Mouse (Mus musculus) heart, adult 9 months (tissue): ENCODE data around the gene Bicc1.
A peak's percentile ranks its signal among the peaks of the same experiment; 100 is the strongest.

Source experiments
- DNase-seq, 2 experiments: peaks; one replicate each; pipeline ENCODE4 v3.0.0; 2022; ENCODE audit warnings: low spot score in 2 of 2

Gene Bicc1

DNA sequence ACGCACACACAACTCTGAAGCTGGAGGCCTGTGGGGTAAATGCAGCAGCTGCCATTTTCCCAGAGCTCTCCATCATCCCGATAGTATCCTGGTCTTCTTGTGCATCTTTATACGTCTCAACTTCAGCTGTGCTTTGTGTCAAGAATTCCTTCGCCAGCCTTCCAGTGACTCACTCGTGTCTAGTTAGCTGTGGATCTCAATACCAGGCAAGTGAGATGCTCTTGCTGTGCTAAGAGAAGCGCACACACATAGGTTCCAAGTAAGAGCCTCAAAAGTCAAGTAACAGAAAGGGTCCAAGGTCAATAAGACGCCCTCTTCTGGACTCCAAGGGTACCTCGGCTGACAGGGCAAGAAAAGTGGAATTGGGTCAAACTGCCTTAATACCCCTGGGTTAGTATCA, 37.0 kb downstream of the Bicc1 start:
- no peak for DNase-seq

DNA sequence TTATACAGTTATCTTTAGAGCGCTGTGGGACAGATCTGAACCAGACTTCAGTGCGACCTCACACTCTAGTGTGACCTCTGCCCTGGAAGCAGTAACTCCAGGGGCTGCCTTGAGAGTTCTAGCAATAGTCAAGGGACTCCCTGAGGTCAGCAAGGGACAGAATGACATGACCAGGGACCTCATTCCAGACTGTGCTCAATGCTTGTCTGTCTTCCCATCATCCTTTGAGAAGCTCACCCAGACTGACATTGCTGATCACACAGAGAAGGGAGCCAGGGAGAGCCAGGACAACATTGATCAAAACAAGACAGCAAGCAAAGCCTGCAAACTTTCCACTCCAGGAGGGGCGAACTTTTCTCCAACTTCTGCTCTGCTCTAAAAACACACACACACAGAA, 38.7 kb downstream of the Bicc1 start:
- peak; percentile 33 to 40 for DNase-seq

DNA sequence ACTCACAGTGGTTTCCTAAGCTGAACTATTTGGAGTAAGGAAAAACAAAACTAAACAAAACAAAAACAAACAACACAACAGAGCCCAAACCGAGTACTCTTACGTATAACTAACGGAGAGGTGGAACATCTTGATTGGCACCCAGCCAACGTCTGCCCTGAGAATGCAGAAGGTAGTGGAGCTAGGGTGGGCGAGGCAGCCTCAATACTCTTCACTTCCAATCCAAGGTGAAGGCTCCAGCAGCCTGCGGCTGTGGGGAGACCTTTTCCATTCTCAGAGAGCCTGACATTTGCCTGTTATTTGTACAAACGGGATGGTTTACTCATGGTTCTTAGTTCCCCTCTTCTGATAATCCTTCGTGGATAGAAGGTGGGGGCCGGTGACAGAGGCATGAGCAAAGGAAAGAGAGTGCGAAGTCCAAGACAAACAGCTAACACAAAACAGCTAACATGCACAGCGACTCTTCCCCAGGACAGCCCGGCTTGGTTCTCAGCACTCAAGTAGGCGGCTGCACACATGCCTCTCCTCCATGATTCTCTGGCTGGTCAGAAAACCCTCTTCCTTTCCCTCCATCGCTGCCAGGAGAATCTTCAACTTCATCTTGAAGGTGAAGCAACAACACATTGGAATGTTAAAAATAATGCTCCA, 39.3 kb downstream of the Bicc1 start:
- no peak for DNase-seq

DNA sequence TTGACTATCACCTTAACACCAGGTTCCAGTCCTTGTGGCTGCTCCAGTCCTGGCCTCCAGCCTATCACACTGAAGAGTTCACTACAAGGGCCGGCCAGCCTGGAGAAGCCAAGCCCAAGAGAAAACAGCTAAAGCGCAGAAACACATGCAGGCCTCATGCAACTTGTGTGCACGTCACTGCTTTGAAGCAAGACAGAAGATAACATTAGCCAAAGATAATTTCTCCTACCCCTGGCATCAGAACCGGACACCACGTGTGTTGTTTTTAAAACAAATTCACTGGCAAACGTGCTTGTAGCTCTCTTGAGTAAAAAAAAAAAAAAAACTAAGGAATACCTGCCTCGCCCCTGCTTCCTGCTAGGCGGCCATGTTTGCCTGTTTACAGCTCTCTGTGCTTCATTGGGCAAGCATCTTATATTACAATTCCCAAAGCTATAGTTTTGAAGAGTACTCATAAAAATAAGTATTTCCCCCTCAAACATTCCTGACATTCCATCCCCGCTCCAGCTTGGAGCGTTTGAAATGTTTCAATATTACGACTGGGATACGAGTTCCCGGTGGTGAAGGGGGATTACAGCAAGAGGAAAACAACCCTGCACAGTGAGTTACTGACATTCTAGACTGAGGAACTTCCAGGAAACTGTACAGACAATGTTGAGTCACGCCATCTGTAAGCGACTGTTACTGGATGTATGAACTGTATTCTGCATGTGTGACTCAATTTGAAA, 40.2 kb downstream of the Bicc1 start:
- peak; percentile 33 to 41 for DNase-seq

DNA sequence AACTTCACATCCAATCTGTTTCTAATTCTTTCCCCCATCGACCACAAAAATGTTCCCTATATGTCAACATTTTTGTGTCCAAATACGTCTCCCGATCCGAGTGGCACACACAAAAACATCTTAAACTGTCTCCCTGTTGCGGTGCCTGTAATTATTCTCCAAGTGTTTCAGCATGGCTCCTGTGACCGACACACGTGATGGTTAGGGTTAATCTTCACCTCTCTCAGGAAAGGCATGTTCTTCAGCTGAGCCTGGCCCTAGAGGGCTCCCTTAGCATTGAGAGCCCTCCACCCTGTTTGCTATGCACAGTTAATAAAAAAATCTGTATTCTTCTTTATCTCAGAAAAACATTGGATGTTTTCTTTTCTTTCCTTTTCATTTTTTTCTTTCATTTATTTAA, 41.7 kb downstream of the Bicc1 start:
- no peak for DNase-seq

DNA sequence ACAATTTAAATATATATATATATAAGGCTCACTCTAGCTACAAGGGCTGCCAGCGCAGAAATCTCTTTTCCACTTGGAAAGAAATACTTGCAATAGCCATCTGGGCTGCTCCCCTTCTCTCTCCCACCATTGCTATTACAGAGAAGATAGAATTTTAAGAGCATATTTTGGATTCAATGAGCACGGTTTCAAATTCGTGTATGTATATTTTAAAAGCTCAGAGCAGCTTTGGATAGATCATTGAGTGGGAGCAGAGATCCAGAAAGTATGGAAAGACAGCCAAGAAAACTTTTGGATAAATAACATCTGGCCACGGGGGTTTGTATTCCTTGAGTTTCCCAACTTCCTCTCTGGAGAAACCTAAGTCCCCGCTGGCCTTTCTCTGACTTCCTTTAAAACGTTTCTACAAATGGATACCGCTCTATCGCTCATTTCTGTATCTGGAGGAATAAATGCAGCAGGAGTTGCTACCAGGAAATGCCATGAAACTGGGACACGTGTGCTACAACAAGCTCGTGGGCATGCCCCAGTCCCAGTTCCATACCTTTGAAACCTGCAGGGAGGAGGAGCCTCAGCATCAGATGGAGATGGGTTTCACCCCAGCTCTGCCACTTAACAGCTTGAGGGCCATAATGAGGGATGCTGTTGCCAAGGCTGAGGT, 45.1 kb downstream of the Bicc1 start:
- DNase-seq, result peak; percentile 41 to 67

DNA sequence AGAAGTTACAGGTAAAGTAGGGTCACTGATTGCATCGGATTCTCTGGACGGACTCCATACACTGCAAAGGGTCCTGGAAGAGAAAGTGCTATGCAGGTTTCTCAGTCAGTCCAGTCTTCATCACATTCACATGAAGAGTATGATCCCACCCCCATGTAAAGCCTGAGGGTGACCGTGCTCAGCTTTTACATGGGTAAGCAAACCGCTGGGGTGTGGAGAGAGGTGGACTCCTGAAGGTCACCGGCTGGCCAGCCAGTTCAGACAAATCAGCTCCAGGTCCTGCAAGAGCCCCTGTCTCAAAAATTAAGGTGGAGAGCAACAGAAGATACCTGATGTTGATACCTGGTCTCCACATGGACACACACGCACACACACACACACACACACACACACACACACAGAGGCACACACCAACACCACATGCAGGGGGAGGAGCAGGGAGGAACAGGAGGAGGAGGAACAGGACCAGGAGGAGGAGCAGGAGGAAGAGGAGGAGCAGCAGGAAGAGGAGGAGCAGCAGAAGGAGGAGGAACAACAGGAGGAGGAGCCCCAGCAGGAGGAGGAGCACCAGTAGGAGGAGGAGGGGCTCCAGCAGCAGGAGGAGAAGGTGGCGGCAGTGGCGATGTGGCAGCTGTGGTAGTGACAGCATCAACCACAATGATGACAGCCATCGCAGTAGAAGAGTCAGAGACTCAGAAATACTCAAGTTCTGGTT, 52.9 kb downstream of the Bicc1 start:
- no peak for DNase-seq

DNA sequence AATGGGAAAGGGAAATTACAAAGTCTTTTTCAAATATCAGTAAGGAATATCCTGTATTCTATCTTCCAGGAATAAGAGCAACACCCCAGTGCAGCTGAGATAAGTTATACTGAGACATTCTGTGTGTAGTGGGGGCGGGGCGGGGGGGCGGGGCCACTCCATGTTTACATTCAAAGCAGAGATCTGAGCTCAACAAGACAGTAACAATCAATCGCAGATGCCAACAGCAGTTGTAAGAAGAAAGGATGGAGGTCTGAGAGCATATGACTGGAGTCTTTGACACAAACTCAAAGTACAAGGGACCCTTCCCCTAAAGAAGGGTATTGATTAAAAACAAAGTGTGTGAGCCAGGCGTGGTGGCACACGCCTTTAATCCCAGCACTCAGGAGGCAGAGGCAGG, 54.7 kb downstream of the Bicc1 start:
- DNase-seq, result no peak

DNA sequence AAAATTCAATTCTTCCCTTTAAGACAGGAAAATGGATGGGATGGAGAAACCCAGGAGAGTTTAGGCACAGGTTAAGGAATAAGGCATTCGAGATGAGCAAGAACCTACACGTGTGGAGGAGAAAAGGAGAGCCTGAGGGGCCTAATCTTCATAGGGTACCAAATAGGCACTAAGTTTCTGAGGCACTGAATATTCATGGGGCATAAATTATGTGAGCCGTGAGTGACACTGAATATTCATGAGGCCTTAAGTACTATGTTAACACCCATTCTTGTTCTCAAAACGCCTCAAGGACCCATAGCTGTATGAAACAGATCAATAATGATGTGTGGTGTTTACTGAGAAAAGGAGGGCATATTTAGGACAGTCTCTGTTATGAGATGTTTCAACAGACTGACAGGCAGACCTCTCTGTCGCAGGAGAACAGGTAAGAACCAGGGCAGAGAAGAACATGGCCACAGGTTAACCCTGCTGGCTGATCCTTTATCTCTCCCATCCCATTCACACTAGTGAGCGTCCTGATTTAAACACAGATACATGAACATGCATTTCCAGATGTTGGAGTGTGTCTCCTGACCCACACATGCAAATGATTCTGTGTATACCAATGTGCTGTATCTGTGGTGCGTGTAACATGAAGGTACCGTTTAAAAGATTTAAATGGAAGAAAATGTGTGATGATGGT, 58.5 kb downstream of the Bicc1 start:
- no peak for DNase-seq

DNA sequence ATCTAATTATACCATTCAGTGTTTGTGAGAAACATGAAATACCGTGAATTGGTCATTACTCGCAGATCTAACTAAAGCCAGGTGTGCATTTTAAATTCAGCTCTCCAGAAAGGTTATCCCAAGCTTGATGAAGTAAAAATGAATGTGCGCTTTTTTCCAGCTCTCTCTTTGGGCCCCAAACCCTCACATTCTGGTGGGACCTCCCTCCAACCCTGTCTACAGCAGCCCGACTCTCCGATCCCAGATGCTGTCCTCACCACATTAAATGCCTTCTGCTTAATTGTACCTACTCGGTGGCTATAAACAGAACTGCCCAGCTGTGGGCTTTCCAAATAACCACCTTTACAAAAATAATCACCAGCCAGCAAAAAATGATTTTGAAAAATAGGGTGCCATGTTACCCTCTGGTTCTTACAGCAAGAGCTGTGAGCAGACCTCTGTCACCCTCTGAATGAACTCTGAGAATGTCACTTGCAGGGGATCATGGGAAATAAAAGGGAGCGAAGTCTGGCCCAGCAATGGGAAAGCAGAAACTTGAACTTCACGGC, 64.7 kb downstream of the Bicc1 start:
- no peak for DNase-seq

DNA sequence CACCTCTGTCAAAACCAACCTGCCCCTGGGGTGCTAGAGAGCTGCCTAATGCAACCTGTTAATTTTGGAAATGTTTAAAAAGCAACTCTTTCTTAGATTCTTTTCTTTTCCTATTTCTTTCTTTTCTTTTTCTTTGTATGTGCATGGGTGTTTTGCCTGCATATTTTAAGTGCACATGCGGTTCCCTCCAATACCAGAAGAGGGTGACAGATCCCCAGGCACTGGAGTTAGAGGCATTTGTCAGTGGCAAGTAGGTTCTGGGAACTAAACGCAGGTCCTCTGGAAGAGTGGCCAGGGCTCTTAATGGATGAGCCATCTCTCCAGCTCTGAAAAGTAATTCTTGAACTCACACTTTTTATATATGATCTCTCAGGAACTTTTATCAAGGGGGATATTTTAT, 66.2 kb downstream of the Bicc1 start:
- no peak for DNase-seq

DNA sequence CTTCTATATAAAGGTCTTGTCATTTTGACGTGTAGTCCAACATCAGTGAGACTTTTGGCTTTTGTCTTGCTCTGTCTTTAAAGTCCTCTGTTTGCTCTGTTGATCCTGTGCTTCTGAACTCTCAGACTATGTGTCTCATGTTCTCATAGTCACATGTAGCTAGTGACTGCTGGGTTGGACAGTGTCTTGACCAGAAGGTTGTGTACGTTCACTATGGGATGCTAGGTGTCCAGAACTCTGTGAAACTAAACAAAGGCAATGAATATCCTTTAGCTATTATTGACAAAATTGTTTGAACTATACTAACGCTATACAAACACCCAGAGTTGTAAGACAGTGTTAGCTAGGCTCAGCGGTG, 72.2 kb downstream of the Bicc1 start:
- no peak for DNase-seq

DNA sequence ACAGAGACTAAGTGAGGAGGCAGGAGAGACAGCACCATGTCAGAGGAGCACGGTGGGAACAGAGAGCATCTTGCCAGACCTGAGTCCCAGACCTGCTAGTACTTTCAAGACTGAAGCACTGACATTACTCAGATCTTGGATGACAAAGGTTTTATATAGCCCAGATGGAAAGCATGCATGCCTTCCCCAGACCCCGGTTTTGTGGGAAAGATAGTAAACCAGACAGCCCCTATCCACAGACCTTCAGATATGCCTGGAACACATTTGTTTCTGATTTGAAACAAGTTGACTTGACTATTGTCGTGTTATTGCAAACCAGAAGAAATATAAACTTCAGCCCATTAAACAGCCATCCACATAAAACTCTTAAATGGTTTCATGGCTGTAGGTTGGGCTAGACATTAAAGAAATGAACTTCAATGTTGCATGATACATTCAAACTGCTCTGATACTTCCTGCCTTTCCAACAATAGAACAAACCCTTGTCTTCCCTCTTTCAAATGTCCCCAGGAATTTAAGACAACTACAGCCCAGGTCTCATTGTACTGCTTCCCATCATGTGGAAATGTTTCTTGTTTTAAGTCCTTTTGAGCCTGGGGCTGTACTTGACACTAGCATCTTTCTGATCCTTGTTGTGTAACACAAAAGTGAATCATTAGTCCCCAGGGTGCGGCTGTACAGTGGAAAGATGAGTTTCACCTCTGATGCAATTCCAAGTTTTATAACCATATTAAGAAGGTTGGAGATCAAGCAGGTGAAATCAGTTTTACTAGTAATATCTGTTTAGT, 72.7 kb downstream of the Bicc1 start:
- DNase-seq, result no peak

DNA sequence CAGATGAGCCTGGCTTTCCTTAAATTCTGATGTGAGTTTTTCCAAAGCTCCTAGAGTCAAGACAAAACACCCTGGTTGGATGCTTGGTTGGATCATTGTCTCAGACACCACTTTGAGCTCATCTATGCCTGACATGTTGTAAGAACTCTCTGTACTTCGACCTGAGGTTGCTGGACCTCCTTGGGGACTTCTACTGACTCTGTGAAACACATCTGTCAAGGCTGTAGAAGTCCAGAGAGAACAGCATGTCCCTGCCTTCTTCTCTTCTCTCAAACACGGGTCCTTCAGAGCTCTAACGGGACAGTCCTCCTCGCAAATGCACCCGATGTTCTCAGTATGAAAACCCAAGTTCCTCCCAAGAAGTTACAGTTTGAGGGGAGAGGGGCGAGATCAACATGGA, 76.5 kb downstream of the Bicc1 start:
- DNase-seq, result peak in 1 of 2 experiments; percentile 41

DNA sequence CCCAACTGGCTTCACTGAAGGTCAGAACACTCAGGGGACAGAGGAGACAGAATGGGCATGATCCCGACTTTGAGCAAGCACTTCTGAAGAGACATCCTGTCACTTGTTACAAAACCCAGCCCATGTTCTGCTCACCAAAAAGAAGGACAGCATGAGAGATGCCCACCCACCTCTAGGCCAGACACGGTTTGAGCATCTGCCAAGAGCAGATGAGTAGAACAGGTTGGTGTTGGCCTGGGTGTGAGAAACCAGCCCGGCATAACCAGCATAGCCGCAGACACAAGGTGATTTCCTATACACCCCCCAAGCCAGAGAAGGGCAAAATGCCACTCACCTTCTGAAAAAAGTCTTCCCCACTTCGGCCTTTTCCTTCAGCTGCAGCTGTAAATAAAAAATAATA, 80.6 kb downstream of the Bicc1 start:
- DNase-seq, result no peak

DNA sequence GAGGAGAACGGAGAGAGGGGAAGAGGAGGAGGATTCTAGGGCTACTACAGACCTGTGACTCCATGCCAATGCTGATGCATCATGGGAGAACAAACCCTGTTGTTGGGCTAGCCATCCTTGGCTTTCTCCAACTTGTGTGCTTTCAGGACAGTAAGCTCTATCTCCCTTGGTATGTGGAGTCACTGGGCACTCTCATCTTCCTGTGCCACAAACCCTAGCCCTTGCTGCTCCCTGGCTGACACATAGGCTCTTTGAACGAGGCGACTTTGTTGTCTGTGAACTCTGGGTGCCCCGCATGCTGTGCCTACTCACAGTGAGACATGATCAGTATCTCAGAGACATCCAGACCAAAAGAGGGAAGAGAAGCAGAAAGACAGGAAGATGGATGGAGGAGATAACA, 94.5 kb downstream of the Bicc1 start:
- no peak for DNase-seq

DNA sequence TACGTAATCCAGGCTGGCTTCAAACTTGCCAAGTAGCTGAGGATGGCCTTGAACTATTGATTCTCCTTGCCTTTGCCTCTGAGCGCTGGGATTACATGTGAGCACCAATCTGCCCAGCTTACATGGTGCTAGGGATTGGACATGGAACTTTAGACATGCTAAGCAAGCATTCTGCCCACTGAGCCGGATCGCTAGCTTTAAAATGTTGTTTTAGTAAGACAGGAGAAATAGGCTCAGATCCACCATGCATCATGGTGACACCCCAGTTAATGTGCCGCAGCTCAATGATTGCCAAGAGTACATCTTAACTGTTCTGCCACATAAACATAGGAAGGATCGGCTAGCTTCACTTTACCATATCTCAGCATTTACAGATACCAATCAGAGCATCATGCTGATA, 94.9 kb downstream of the Bicc1 start:
- no peak for DNase-seq

DNA sequence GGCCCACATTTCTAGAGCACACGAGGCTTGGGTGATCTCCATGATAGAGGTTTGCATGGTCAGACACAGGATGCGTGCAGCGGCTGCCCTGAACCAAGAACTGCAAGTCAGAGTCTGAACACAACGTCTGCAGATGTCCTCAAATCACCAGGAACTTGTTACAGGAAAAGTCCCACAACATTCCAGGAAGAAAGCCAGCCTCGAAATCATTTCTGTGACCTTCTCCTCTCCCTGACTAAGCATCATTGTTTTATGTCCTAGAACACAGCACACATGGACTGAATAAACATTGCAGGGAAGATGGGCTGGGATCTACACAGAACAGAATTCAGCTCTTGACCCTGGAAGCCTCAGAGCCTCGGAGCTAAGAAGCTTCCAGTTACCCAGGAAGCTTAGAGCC, 97.3 kb downstream of the Bicc1 start:
- DNase-seq, result peak; percentile 70 to 73

DNA sequence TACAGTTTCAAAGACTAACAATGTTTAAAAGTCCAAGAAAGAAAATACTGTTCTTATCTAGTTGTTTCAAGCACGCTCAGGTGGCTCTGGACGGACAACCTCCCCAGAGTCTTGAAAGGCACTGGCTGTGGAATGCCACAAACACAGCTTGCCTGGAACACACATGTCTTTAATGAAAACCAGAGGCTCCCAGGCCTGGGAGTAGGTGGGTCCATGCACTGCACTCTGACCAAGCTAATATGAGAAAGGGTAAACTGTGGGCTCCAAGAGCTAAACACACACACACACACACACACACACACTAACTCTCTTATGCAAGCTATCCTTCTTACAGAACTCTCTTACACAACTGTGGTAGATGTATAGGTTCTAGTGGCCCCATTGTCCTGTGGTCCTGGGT, 99.2 kb downstream of the Bicc1 start:
- DNase-seq, result no peak

DNA sequence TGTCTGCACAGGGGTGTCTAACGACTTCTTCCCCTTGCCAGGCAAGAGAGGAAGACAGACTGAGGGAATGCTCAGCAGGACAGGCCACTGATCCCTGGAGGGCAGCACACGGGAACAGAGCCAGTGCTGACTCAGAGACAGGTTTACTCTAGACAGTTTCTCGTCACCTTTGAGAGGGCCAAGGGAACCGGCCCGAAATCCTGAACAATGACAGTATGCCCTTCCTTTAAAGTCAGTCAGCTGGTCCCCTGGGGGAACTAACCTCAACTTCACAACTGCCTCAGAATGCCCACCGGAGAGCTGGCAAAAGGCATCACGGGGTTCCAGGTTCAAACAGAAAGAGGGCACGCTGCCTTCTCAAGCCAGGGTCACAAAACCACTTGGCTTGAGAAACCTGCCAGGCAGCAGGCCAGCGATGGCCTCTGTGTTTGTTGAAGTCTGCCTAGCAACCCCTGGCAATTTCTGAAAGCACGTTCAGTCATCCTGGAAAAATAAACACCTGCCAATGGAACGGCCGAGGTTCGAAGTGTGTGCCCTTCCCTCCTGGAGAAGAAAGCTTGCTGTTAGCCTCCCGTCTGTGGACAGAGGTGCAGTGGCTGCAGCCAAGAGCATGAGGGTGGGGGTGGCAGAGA, 100.8 kb downstream of the Bicc1 start:
- peak; percentile 63 to 86 for DNase-seq
